Mouse (Mus musculus) urinary bladder, adult 18-20 months (tissue): ENCODE measurements around the gene Rnf207.

Source experiments
- DNase-seq, 2 experiments: peaks; one replicate each; pipeline ENCODE4 v3.0.0; 2022; ENCODE audit warnings: low spot score in 2 of 2, mixed read lengths in 2 of 2

The Rnf207 gene

GRCm38 (mm10) chr4:152318517-152319234 is at the start of gene Rnf207:
TSS of gene Rnf207 (minus strand) at chr4:152318993.
- peak; percentile 22 to 50 for DNase-seq

- DNase-seq, result no peak
These were observed 46.4 kb upstream of the Rnf207 start for GRCm38 (mm10) chr4:152365228-152365627.

- no peak for DNase-seq
These were observed 43.4 kb upstream of the Rnf207 start for GRCm38 (mm10) chr4:152362180-152362579.

GRCm38 (mm10) chr4:152360855-152361254 is 42.1 kb upstream of the Rnf207 start:
- DNase-seq, result no peak

GRCm38 (mm10) chr4:152359700-152360099 is 40.9 kb upstream of the Rnf207 start:
- no peak for DNase-seq

- no peak for DNase-seq
These were observed 36.9 kb upstream of the Rnf207 start for GRCm38 (mm10) chr4:152355672-152356071.

- DNase-seq, result no peak
These were observed 35.3 kb upstream of the Rnf207 start for GRCm38 (mm10) chr4:152353886-152354637.

GRCm38 (mm10) chr4:152351422-152352305 is 32.9 kb upstream of the Rnf207 start:
- DNase-seq, result no peak

- DNase-seq, result no peak
These were observed 32.1 kb upstream of the Rnf207 start for GRCm38 (mm10) chr4:152350722-152351421.

GRCm38 (mm10) chr4:152349837-152350381 is 31.1 kb upstream of the Rnf207 start:
- DNase-seq, result no peak

GRCm38 (mm10) chr4:152345120-152345889 is 26.5 kb upstream of the Rnf207 start:
- peak in 1 of 2 experiments; percentile 67 for DNase-seq

- no peak for DNase-seq
These were observed 25.9 kb upstream of the Rnf207 start for GRCm38 (mm10) chr4:152344651-152345050.

- no peak for DNase-seq
These were observed 24.5 kb upstream of the Rnf207 start for GRCm38 (mm10) chr4:152343296-152343695.

GRCm38 (mm10) chr4:152340584-152341284 is 21.9 kb upstream of the Rnf207 start:
- no peak for DNase-seq

GRCm38 (mm10) chr4:152339293-152339790 is 20.5 kb upstream of the Rnf207 start:
- no peak for DNase-seq

- DNase-seq, result no peak
These were observed 19.9 kb upstream of the Rnf207 start, which contains the start of gene Chd5 for GRCm38 (mm10) chr4:152338419-152339292. TSS of gene Chd5 (plus strand) at chr4:152338651.

- DNase-seq, result no peak
These were observed 19.0 kb upstream of the Rnf207 start for GRCm38 (mm10) chr4:152337772-152338171.

- DNase-seq, result no peak
These were observed 14.8 kb upstream of the Rnf207 start for GRCm38 (mm10) chr4:152333587-152333986.
